In the genomic region with DNA sequence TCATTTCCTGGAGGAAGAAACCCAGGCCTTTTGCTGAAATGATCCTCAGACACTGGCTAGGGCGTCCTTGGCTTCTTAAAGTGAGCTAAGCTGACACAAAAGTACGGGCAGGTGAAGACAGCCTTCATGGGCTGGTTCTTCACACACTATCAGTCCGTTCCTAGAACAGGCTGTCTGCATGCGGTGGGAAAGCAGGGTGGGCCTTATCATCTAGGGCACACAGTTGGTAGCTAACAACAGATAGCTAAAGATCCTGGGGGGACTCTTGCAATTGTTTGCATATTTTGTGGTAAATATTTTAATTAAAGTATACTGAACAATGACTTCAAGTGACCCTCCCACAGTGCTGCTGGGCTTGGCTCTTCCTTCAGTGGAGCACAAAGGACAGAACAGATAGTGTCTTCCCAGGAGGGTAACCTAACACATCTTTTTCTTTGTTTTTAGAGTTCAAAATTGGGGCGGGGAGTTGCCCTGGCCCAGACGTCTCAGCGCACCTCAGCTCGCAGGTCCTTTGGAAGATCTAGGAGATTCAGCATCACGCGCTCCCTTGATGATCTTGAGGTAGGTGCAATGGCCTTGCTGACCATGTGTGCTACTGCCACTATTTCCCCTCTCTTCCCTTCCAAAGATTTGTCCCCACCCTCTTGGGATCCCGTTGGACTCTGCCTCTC, we compare ENCODE assay signal across 15 mouse cellular contexts. TPM values are rescaled to one million over a fixed set of nuclear protein-coding genes. Genes with fewer than 3 reads are reported as not detected.
A peak's percentile ranks its signal among the peaks of the same experiment; 100 is the strongest.
DNase-seq lines count a peak whose midpoint lies in the region; ATAC-seq and TF ChIP-seq lines count a peak whose summit lies in the region.
"Had no signal": no experiment of that assay in that cellular context is flagged by ENCODE, and none has a peak within 500 bp of the region (broad histone marks: within the 10 kb centered on the region; RNA-seq: fewer than 3 reads in every experiment).

No protein-coding gene starts in this region.

- H3K4me2 ChIP-seq in stomach, embryonic 15.5 days = no peak overlapping the region
- H3K4me2 ChIP-seq: forebrain, embryonic 13.5 days had no signal

- peak overlapping the region; percentile 69 for H3K27ac ChIP-seq in gastrocnemius, adult 2 months
- no peak overlapping the region for H3K27ac ChIP-seq in stomach, embryonic 15.5 days
- H3K27ac ChIP-seq: embryonic facial prominence, embryonic 10.5 days; forebrain, embryonic 13.5 days; kidney, postnatal 0 days; limb, embryonic 10.5 days had no signal

- H3K36me3 ChIP-seq in stomach, embryonic 15.5 days = 0 out of 2 replicates have a peak, but pooled peaks cover 12% of the 10 kb centered on the region

- no peak overlapping the region for H3K4me3 ChIP-seq in gastrocnemius, adult 2 months
- no peak overlapping the region for H3K4me3 ChIP-seq in stomach, embryonic 15.5 days (replicated peaks)
- H3K4me3 ChIP-seq: embryonic facial prominence, embryonic 10.5 days; forebrain, embryonic 13.5 days; limb, embryonic 10.5 days had no signal

- DNase-seq in gastrocnemius, adult 2 months = no peak
- no peak for DNase-seq in gastrocnemius, postnatal 4 days (ENCODE audit: low spot score in 2 of 2)
- DNase-seq in lung, postnatal 36 days = peak; percentile 50
- DNase-seq in lung, postnatal 4 days = no peak
- DNase-seq in retina, embryonic 14.5 days (ENCODE audit: low spot score) = no peak
- DNase-seq in Muller cell, postnatal 12 days (ENCODE audit: inconsistent ontology term) = no peak
- DNase-seq: cerebellum, postnatal 10 days; right cerebral cortex, postnatal 14 days; thymus, postnatal 4 days had no signal

- H3K27me3 ChIP-seq in stomach, embryonic 15.5 days (replicated peaks) = no peaks in the 10 kb centered on the region
- H3K27me3 ChIP-seq: forebrain, embryonic 13.5 days had no signal

- intact Hi-C loops in gastrocnemius, adult 2 months (cut with DNase I) = no loop called here

- no peaks in the 10 kb centered on the region for H3K9me3 ChIP-seq in stomach, embryonic 15.5 days
- H3K9me3 ChIP-seq: embryonic facial prominence, embryonic 10.5 days; forebrain, embryonic 13.5 days; limb, embryonic 10.5 days had no signal

- WGBS in stomach, embryonic 15.5 days = 79% methylated on average over 11 of the region's 11 CpGs

- no peak for TF ChIP-seq CTCF in gastrocnemius, adult 2 months (IDR thresholded peaks at IDR 0.05)

- H3K9ac ChIP-seq in stomach, embryonic 15.5 days = no peak overlapping the region

- 0 out of 2 replicates have a peak, but pooled peaks cover 3% of the 10 kb centered on the region for H3K4me1 ChIP-seq in stomach, embryonic 15.5 days
- H3K4me1 ChIP-seq: embryonic facial prominence, embryonic 10.5 days; limb, embryonic 10.5 days had no signal

- ATAC-seq in erythroid progenitor cell, adult 5-6 weeks (replicated peaks; ENCODE audit: low FRiP score, poor library complexity, severe bottlenecking) = peak; percentile 77
- peak; percentile 86; the same call in 1 of the 2 replicates for ATAC-seq in stomach, embryonic 15.5 days (ENCODE audit: insufficient read depth, low FRiP score, low read depth)
- ATAC-seq: forebrain, embryonic 13.5 days had no signal

RNA-seq across cellular contexts. Expression of gene Rgs12, which starts 25.7 kb away (rescaled TPM):
- total RNA-seq in gastrocnemius, adult 2 months (2021) = 1 to 10 TPM; 2.2 to 3.0 TPM
- total RNA-seq in gastrocnemius, postnatal 4 days (2021) = 10 to 100 TPM; 34.7 to 35.2 TPM
- total RNA-seq in erythroid progenitor cell, adult 5-6 weeks (2015; ENCODE audit: low replicate concordance) = 37.3 and 41.4 TPM in 2 replicates
- 62.8 and 79.7 TPM in 2 replicates for total RNA-seq in erythroid progenitor cell, adult 5-6 weeks (2017; ENCODE audit: low replicate concordance)
- 26.8 and 28.1 TPM in 2 replicates for polyA plus RNA-seq in stomach, embryonic 15.5 days (2015; fragmentation: Nextera tagmentation; extraction: Ambion mirVana)

Comparison
In these comparisons a context has a peak if more than half of its experiments do, and no peak if none do; other contexts are left out.
1. RNA of gene Rgs12, which starts 25.7 kb away (total RNA-seq): 37.3 to 79.7 TPM in erythroid progenitor cell, adult 5-6 weeks and 34.7 to 35.2 TPM in gastrocnemius, postnatal 4 days; 2.2 to 3.0 TPM in gastrocnemius, adult 2 months; every median in the first group is over 4 times any median in the second.